In the genomic region with DNA sequence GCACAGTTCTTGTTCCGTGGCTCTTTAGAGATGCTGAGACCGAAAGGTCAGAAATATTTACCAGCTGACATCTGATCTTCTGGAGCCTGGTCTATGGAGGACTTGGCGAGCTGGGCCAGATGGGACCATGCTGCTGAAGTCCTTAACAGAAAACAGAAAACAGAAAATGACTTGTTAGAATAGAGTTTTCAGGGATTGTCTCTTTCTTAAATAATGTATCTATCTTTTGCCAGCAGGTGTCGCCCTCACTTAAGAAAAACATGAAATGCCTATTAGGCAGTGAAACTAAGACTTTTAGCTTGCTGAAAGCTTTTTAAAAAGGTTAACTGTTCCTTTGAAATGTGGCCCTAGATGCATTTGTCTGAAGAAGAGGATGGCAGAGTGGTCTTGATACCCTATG, we compare ENCODE assay signal across 8 mouse cellular contexts. TPM values are rescaled to one million over a fixed set of nuclear protein-coding genes. Genes with fewer than 3 reads are reported as not detected.
DNase-seq lines count a peak whose midpoint lies in the region; ATAC-seq and TF ChIP-seq lines count a peak whose summit lies in the region.
"Had no signal": no experiment of that assay in that cellular context is flagged by ENCODE, and none has a peak within 500 bp of the region (broad histone marks: within the 10 kb centered on the region; RNA-seq: fewer than 3 reads in every experiment).

No protein-coding gene starts in this region.

- peak; percentile 94 for TF ChIP-seq RAD21 in CH12.LX (IDR thresholded peaks at IDR 0.05; ENCODE audit: low read depth, low read length)

- dilution Hi-C loops in CH12.LX (cut with MboI; ENCODE audit: extremely low pct_ligation_motif_present, extremely low pct_unique_long_range_greater_than_20kb, low sequenced_read_pairs) = no loop called here

- peaks cover 13% of the 10 kb centered on the region for H3K36me3 ChIP-seq in kidney, embryonic 15.5 days
- peaks cover 18 to 76% of the 10 kb centered on the region in 2 experiments for H3K36me3 ChIP-seq in CH12.LX (replicated peaks in 1 of 2; ENCODE audit: control insufficient read depth in 1 of 2, insufficient read depth in 1 of 2, low read length in 1 of 2)
- no peaks in the 10 kb centered on the region for H3K36me3 ChIP-seq in embryonic facial prominence, embryonic 11.5 days (replicated peaks; ENCODE audit: control insufficient read depth, insufficient read depth, low read depth, low read length)
- peaks cover 40% of the 10 kb centered on the region for H3K36me3 ChIP-seq in limb, embryonic 10.5 days
- peaks cover 4% of the 10 kb centered on the region for H3K36me3 ChIP-seq in small intestine, adult 2 months (ENCODE audit: control insufficient read depth, insufficient read depth, low read length)

- no peak for TF ChIP-seq POLR2A in CH12.LX (IDR thresholded peaks at IDR 0.05; ENCODE audit: low read depth, low read length)
- no peak for TF ChIP-seq POLR2A in small intestine, adult 2 months (IDR thresholded peaks at IDR 0.05; ENCODE audit: low read depth, low read length)

- TF ChIP-seq CTCF in CH12.LX (conservative IDR thresholded peaks at IDR 0.05 in 1 of 2, IDR thresholded peaks at IDR 0.05 in 1 of 2; ENCODE audit: low read depth in 2 of 2, low read length in 2 of 2) = peak; percentile 41 to 93
- peak; percentile 41; the same call in 1 of the 2 replicates for TF ChIP-seq CTCF in small intestine, adult 2 months (IDR thresholded peaks at IDR 0.05; ENCODE audit: extremely low read depth, insufficient read length, insufficient replicate concordance, low read depth, low read length)

- no peaks in the 10 kb centered on the region for H3K4me1 ChIP-seq in kidney, embryonic 15.5 days
- peaks cover 0 to 8% of the 10 kb centered on the region in 2 experiments; a peak in 1 of 4 replicates for H3K4me1 ChIP-seq in CH12.LX (ENCODE audit: control insufficient read depth in 1 of 2, insufficient read depth in 2 of 2)
- H3K4me1 ChIP-seq in embryonic facial prominence, embryonic 11.5 days (ENCODE audit: control insufficient read depth, insufficient read depth, low read length) = no peaks in the 10 kb centered on the region
- H3K4me1 ChIP-seq in limb, embryonic 10.5 days = peaks cover 7% of the 10 kb centered on the region; the same call in 1 of the 2 replicates
- no peaks in the 10 kb centered on the region; the same call in 1 of the 2 replicates for H3K4me1 ChIP-seq in small intestine, adult 2 months (ENCODE audit: control insufficient read depth, insufficient read depth, insufficient read length, low read length)

- no peak overlapping the region for H3K9ac ChIP-seq in kidney, embryonic 15.5 days
- no peak overlapping the region for H3K9ac ChIP-seq in CH12.LX (ENCODE audit: insufficient read depth, low read depth)
- no peak overlapping the region for H3K9ac ChIP-seq in embryonic facial prominence, embryonic 11.5 days (replicated peaks; ENCODE audit: low read length)

- H3K4me3 ChIP-seq in kidney, embryonic 15.5 days (replicated peaks) = no peak overlapping the region
- H3K4me3 ChIP-seq in CH12.LX (replicated peaks in 1 of 3; ENCODE audit: low read depth in 2 of 3, low read length in 2 of 3, poor library complexity in 1 of 3) = no peak overlapping the region
- H3K4me3 ChIP-seq in embryonic facial prominence, embryonic 11.5 days (ENCODE audit: low read depth, low read length) = no peak overlapping the region
- H3K4me3 ChIP-seq in limb, embryonic 10.5 days = no peak overlapping the region
- no peak overlapping the region for H3K4me3 ChIP-seq in small intestine, adult 2 months (ENCODE audit: low read depth, low read length)
- H3K4me3 ChIP-seq: myocyte had no signal

- H3K27ac ChIP-seq in kidney, embryonic 15.5 days = no peak overlapping the region; the same call in 1 of the 2 replicates
- H3K27ac ChIP-seq in CH12.LX (ENCODE audit: insufficient read depth, low read depth) = no peak overlapping the region
- H3K27ac ChIP-seq in embryonic facial prominence, embryonic 11.5 days (replicated peaks; ENCODE audit: low read depth, low read length) = no peak overlapping the region
- no peak overlapping the region for H3K27ac ChIP-seq in limb, embryonic 10.5 days
- no peak overlapping the region for H3K27ac ChIP-seq in small intestine, adult 2 months (ENCODE audit: insufficient read depth, low read depth, low read length)

- H3K4me2 ChIP-seq in kidney, embryonic 15.5 days = no peak overlapping the region
- H3K4me2 ChIP-seq in CH12.LX (ENCODE audit: insufficient read depth, low read depth, poor library complexity, severe bottlenecking) = no peak overlapping the region
- no peak overlapping the region for H3K4me2 ChIP-seq in embryonic facial prominence, embryonic 11.5 days (ENCODE audit: low read depth, low read length)

- ATAC-seq in kidney, embryonic 15.5 days (replicated peaks; ENCODE audit: low FRiP score) = no peak
- no peak for ATAC-seq in embryonic facial prominence, embryonic 11.5 days (replicated peaks; ENCODE audit: insufficient number of reproducible peaks, low FRiP score, low TSS enrichment, low read depth)

- H3K27me3 ChIP-seq in kidney, embryonic 15.5 days = no peaks in the 10 kb centered on the region
- H3K27me3 ChIP-seq in CH12.LX (replicated peaks) = no peaks in the 10 kb centered on the region
- no peaks in the 10 kb centered on the region for H3K27me3 ChIP-seq in embryonic facial prominence, embryonic 11.5 days (ENCODE audit: control insufficient read depth, insufficient read depth, low read length)
- no peaks in the 10 kb centered on the region for H3K27me3 ChIP-seq in limb, embryonic 10.5 days (ENCODE audit: low read depth, poor library complexity, severe bottlenecking)
- no peaks in the 10 kb centered on the region for H3K27me3 ChIP-seq in small intestine, adult 2 months (ENCODE audit: control insufficient read depth, insufficient read depth, low read length)

- WGBS in kidney, embryonic 15.5 days = 61% methylated on average over 4 of the region's 4 CpGs
- WGBS in embryonic facial prominence, embryonic 11.5 days = 51% methylated on average over 4 of the region's 4 CpGs
- WGBS in limb, embryonic 10.5 days = 63% methylated on average over 4 of the region's 4 CpGs
- 54% methylated on average over 4 of the region's 4 CpGs for WGBS in small intestine, adult 2 months

- no peak for TF ChIP-seq EP300 in CH12.LX (IDR thresholded peaks at IDR 0.05; ENCODE audit: low read length)

- peak; percentile 80 for DNase-seq in kidney, adult 9 months
- DNase-seq in CH12.LX (ENCODE audit: extremely low read depth) (peak; percentile 73), R1 (ENCODE audit: low read depth, low spot score) (peak; percentile 67)
- DNase-seq in embryonic facial prominence, embryonic 11.5 days (ENCODE audit: low spot score) = peak; percentile 81
- peak; percentile 40 for DNase-seq in limb, embryonic 10.5 days (ENCODE audit: low spot score)

- no peaks in the 10 kb centered on the region for H3K9me3 ChIP-seq in kidney, embryonic 15.5 days (replicated peaks)
- H3K9me3 ChIP-seq in CH12.LX (replicated peaks; ENCODE audit: low read length) = no peaks in the 10 kb centered on the region
- no peaks in the 10 kb centered on the region for H3K9me3 ChIP-seq in embryonic facial prominence, embryonic 11.5 days (replicated peaks; ENCODE audit: control insufficient read depth, low read length)
- H3K9me3 ChIP-seq in limb, embryonic 10.5 days (replicated peaks) = no peaks in the 10 kb centered on the region

- H3K79me2 ChIP-seq in CH12.LX (replicated peaks; ENCODE audit: control insufficient read depth, extremely low read depth, insufficient read depth, poor library complexity, severe bottlenecking) = no peaks in the 10 kb centered on the region

- in situ Hi-C loops in CH12.LX (cut with MboI; ENCODE audit: low pct_ligation_motif_present, low pct_unique_long_range_greater_than_20kb, low sequenced_read_pairs) = no loop called here

TF ChIP-seq in CH12.LX, 34 proteins besides CTCF, POLR2A, EP300 and RAD21:
- TF ChIP-seq MEF2A (IDR thresholded peaks at IDR 0.05; ENCODE audit: borderline replicate concordance, low read depth, low read length) (no peak), HCFC1 (IDR thresholded peaks at IDR 0.05; ENCODE audit: low read depth, low read length) (no peak), SMC3 (IDR thresholded peaks at IDR 0.05; ENCODE audit: low read depth, low read length) (peak; percentile 82)
TF ChIP-seq in CH12.LX: peak in this region for 1.

RNA-seq across cellular contexts. Expression of a gene that starts 55.2 kb away (rescaled TPM):
- polyA plus RNA-seq in kidney, embryonic 15.5 days (2015; fragmentation: Nextera tagmentation; extraction: Ambion mirVana) = 10.0 and 10.5 TPM in 2 replicates
- total RNA-seq in CH12.LX (2012; rRNA removed) (16.7 and 17.2 TPM in 2 replicates), CH12.LX (2014; rRNA removed) (6.1 and 6.9 TPM in 2 replicates)
- polyA plus RNA-seq in CH12.LX (2012; ENCODE audit: insufficient read length, low read depth) = 12.2 and 12.8 TPM in 2 replicates
- polyA plus RNA-seq in embryonic facial prominence, embryonic 11.5 days (2014; fragmentation: Nextera tagmentation; extraction: Ambion mirVana) = 15.4 and 16.7 TPM in 2 replicates
- 11.4 and 14.1 TPM in 2 replicates for polyA plus RNA-seq in limb, embryonic 10.5 days (2016; fragmentation: Nextera tagmentation; extraction: Ambion mirVana)
- polyA plus RNA-seq in small intestine, adult 2 months (2012; rRNA removed) = 5.9 and 14.6 TPM in 2 replicates
